8 mouse cellular contexts compared by ENCODE assay signal in genomic region chr10:128922822-128923012, GRCm38 (mm10). TPM values are rescaled to one million over a fixed set of nuclear protein-coding genes. Genes with fewer than 3 reads are reported as not detected.
A peak's percentile ranks its signal among the peaks of the same experiment; 100 is the strongest.
DNase-seq lines count a peak whose midpoint lies in the region; ATAC-seq lines count a peak whose summit lies in the region.

Gene Rdh5 (minus strand): TSS chr10:128922888.

- WGBS in kidney, embryonic 14.5 days = 7% methylated on average over 1 of the region's 1 CpGs
- WGBS in hindbrain, embryonic 11.5 days = 5% methylated on average over 1 of the region's 1 CpGs
- WGBS in midbrain, embryonic 13.5 days = 21% methylated on average over 1 of the region's 1 CpGs

- no peaks in the 10 kb centered on the region for H3K9me3 ChIP-seq in kidney, embryonic 14.5 days (ENCODE audit: control insufficient read depth, low read length)
- H3K9me3 ChIP-seq in hindbrain, embryonic 11.5 days (ENCODE audit: control insufficient read depth, low read length) = no peaks in the 10 kb centered on the region
- H3K9me3 ChIP-seq in midbrain, embryonic 13.5 days = no peaks in the 10 kb centered on the region

- peak within 1 kb of the TSS; percentile 73 for H3K9ac ChIP-seq in kidney, embryonic 14.5 days (ENCODE audit: low read depth, low read length)
- H3K9ac ChIP-seq in hindbrain, embryonic 11.5 days (ENCODE audit: low read depth, low read length) = peak within 1 kb of the TSS; percentile 87
- peak within 1 kb of the TSS; percentile 87 for H3K9ac ChIP-seq in midbrain, embryonic 13.5 days (replicated peaks)

- peak within 1 kb of the TSS; percentile 57 for H3K4me3 ChIP-seq in kidney, embryonic 14.5 days (ENCODE audit: low read length)
- peak within 1 kb of the TSS; percentile 83 for H3K4me3 ChIP-seq in hindbrain, embryonic 11.5 days (ENCODE audit: low read depth, low read length)
- peak within 1 kb of the TSS; percentile 92 for H3K4me3 ChIP-seq in midbrain, embryonic 13.5 days (replicated peaks)

- peak within 1 kb of the TSS; percentile 89 for H3K27ac ChIP-seq in kidney, embryonic 14.5 days (ENCODE audit: low read depth, low read length)
- peak within 1 kb of the TSS; percentile 82 for H3K27ac ChIP-seq in hindbrain, embryonic 11.5 days (ENCODE audit: low read depth, low read length)
- peak within 1 kb of the TSS; percentile 94 for H3K27ac ChIP-seq in midbrain, embryonic 13.5 days

- H3K4me2 ChIP-seq in kidney, embryonic 14.5 days (replicated peaks; ENCODE audit: low read depth, low read length) = peak within 1 kb of the TSS; percentile 57
- H3K4me2 ChIP-seq in hindbrain, embryonic 11.5 days (replicated peaks; ENCODE audit: low read depth, low read length) = peak within 1 kb of the TSS; percentile 69
- H3K4me2 ChIP-seq in midbrain, embryonic 13.5 days (replicated peaks) = peak within 1 kb of the TSS; percentile 72

- no peak for ATAC-seq in kidney, embryonic 14.5 days (ENCODE audit: low FRiP score, low TSS enrichment)
- ATAC-seq in hindbrain, embryonic 11.5 days (ENCODE audit: low FRiP score) = no peak
- ATAC-seq in midbrain, embryonic 13.5 days = no peak

- H3K36me3 ChIP-seq in kidney, embryonic 14.5 days (ENCODE audit: control insufficient read depth, insufficient read depth, low read length) = peaks cover 12% of the 10 kb centered on the region; the same call in 1 of the 2 replicates
- H3K36me3 ChIP-seq in hindbrain, embryonic 11.5 days (ENCODE audit: control insufficient read depth, insufficient read depth, low read length) = no peaks in the 10 kb centered on the region
- H3K36me3 ChIP-seq in midbrain, embryonic 13.5 days = peaks cover 9% of the 10 kb centered on the region

- H3K4me1 ChIP-seq in kidney, embryonic 14.5 days (ENCODE audit: control insufficient read depth, insufficient read depth, low read length) = peaks cover 22% of the 10 kb centered on the region
- H3K4me1 ChIP-seq in hindbrain, embryonic 11.5 days (replicated peaks; ENCODE audit: control insufficient read depth, insufficient read depth, low read length) = peaks cover 2% of the 10 kb centered on the region; the same call in 1 of the 2 replicates
- peaks cover 46% of the 10 kb centered on the region for H3K4me1 ChIP-seq in midbrain, embryonic 13.5 days (replicated peaks)

- no peak for DNase-seq in kidney, adult 11 months
- no peak for DNase-seq in adrenal gland, postnatal 36 days
- DNase-seq in hindbrain, embryonic 11.5 days (ENCODE audit: low spot score) = no peak
- DNase-seq in urinary bladder, postnatal 4 days (ENCODE audit: low spot score in 2 of 2) = no peak
- no peak for DNase-seq in spleen, adult 12 weeks (ENCODE audit: low spot score)
- no peak for DNase-seq in thymus, postnatal 10 days (ENCODE audit: low spot score in 2 of 2)

- no peaks in the 10 kb centered on the region for H3K27me3 ChIP-seq in kidney, embryonic 14.5 days (ENCODE audit: control insufficient read depth, insufficient read depth, low read length)
- H3K27me3 ChIP-seq in hindbrain, embryonic 11.5 days (ENCODE audit: control insufficient read depth, insufficient read depth, low read length) = no peaks in the 10 kb centered on the region
- peaks cover 4% of the 10 kb centered on the region; the same call in 1 of the 2 replicates for H3K27me3 ChIP-seq in midbrain, embryonic 13.5 days

RNA-seq across cellular contexts. Expression of gene Rdh5, which starts in this region (rescaled TPM):
- polyA plus RNA-seq in kidney, embryonic 14.5 days (2014; fragmentation: Nextera tagmentation; extraction: Ambion mirVana) = 14.5 and 15.7 TPM in 2 replicates
- total RNA-seq in adrenal gland, postnatal 36 days (2021) = 10 to 100 TPM; 12.0 to 14.0 TPM
- 11.6 and 12.1 TPM in 2 replicates for polyA plus RNA-seq in hindbrain, embryonic 11.5 days (2014; fragmentation: Nextera tagmentation; extraction: Ambion mirVana)
- 14.8 and 20.9 TPM in 2 replicates for polyA plus RNA-seq in midbrain, embryonic 13.5 days (2015; fragmentation: Nextera tagmentation; extraction: Ambion mirVana)
